Mouse (Mus musculus) testis, adult 2 months (tissue): ENCODE measurements around the gene Gjc1. TPM values are rescaled to one million over a fixed set of nuclear protein-coding genes. Genes with fewer than 3 reads are reported as not detected.
A peak's percentile ranks its signal among the peaks of the same experiment; 100 is the strongest.

Source experiments
- H3K27ac ChIP-seq: fragments of 200-500 bp; 2 replicates; pipeline ENCODE4 v1.5.1; 2012; ENCODE audit warnings: low read depth, low read length; ENCODE audit not compliant: control insufficient read depth, insufficient read depth
- H3K27me3 ChIP-seq: fragments of 200-500 bp; 2 replicates; pipeline ENCODE4 v1.6.1; 2012; ENCODE audit warnings: mild to moderate bottlenecking, low read length, moderate library complexity; ENCODE audit not compliant: control insufficient read depth, insufficient read depth
- H3K36me3 ChIP-seq: fragments of 200-500 bp; 2 replicates; pipeline ENCODE4 v1.6.1; 2012; ENCODE audit warnings: mild to moderate bottlenecking, low read length; ENCODE audit not compliant: control insufficient read depth, insufficient read depth
- H3K4me1 ChIP-seq: fragments of 200-500 bp; 2 replicates; pipeline ENCODE4 v1.6.1; 2012; ENCODE audit warnings: low read length; ENCODE audit not compliant: control insufficient read depth, insufficient read depth
- H3K4me3 ChIP-seq: fragments of 200-500 bp; 2 replicates; pipeline ENCODE4 v1.5.1; 2012; ENCODE audit warnings: low read depth, mild to moderate bottlenecking, low read length, moderate library complexity, mixed read lengths; ENCODE audit not compliant: control insufficient read depth
- CTCF ChIP-seq: fragments of 200-500 bp; IDR thresholded peaks from 2 replicates; pipeline ENCODE4 v1.5.1; 2012; ENCODE audit warnings: low read depth, mild to moderate bottlenecking, inconsistent platforms, low read length, moderate library complexity; ENCODE audit not compliant: control insufficient read depth, insufficient read depth, insufficient replicate concordance
- POLR2A ChIP-seq: fragments of 200-500 bp; IDR thresholded peaks from 2 replicates; pipeline ENCODE4 v1.6.1; 2012; ENCODE audit warnings: low read depth, mild to moderate bottlenecking, inconsistent platforms, low read length, moderate library complexity; ENCODE audit not compliant: control insufficient read depth
- polyA plus RNA-seq: library from polyadenylated mRNA; depleted of rRNA; stranded (reverse); fragments of >200 nt; gene quantifications from 2 replicates; pipeline ENCODE4 v1.2.3, GENCODE M21; 2012

The Gjc1 gene
- polyA plus RNA-seq, 1 experiment = 9.9 TPM

- Histone ChIP-seq H3K36me3 (no peaks in the 10 kb centered on the region), H3K4me3 (no peak overlapping the region), H3K27me3 (no peaks in the 10 kb centered on the region), H3K27ac (no peak overlapping the region), H3K4me1 (peaks cover 12% of the 10 kb centered on the region)
- TF ChIP-seq CTCF (no peak), POLR2A (no peak)
These were observed 38.5 kb downstream of the Gjc1 start for GRCm38 (mm10) chr11:102780986-102781351.

- Histone ChIP-seq H3K27me3 (no peaks in the 10 kb centered on the region), H3K4me1 (peaks cover 12% of the 10 kb centered on the region), H3K27ac (no peak overlapping the region), H3K36me3 (no peaks in the 10 kb centered on the region), H3K4me3 (no peak overlapping the region)
- TF ChIP-seq POLR2A = no peak
- TF ChIP-seq CTCF = no peak
These were observed 39.1 kb downstream of the Gjc1 start for GRCm38 (mm10) chr11:102780271-102780985.

- Histone ChIP-seq H3K4me3 (no peak overlapping the region), H3K4me1 (peaks cover 14% of the 10 kb centered on the region), H3K27me3 (no peaks in the 10 kb centered on the region), H3K36me3 (no peaks in the 10 kb centered on the region), H3K27ac (no peak overlapping the region)
- TF ChIP-seq CTCF (no peak), POLR2A (no peak)
These were observed 39.7 kb downstream of the Gjc1 start for GRCm38 (mm10) chr11:102779824-102780223.

GRCm38 (mm10) chr11:102779081-102779638, 40.3 kb downstream of the Gjc1 start:
- H3K4me1 ChIP-seq = peaks cover 17% of the 10 kb centered on the region
- H3K27me3 ChIP-seq = no peaks in the 10 kb centered on the region
- H3K36me3 ChIP-seq = no peaks in the 10 kb centered on the region
- TF ChIP-seq CTCF (no peak), POLR2A (no peak)
- H3K27ac ChIP-seq = no peak overlapping the region
- no peak overlapping the region for H3K4me3 ChIP-seq

- H3K4me3 ChIP-seq = no peak overlapping the region
- TF ChIP-seq POLR2A = no peak
- TF ChIP-seq CTCF = no peak
- no peak overlapping the region for H3K27ac ChIP-seq
- H3K27me3 ChIP-seq = no peaks in the 10 kb centered on the region
- no peaks in the 10 kb centered on the region for H3K36me3 ChIP-seq
- peaks cover 20% of the 10 kb centered on the region for H3K4me1 ChIP-seq
These were observed 40.9 kb downstream of the Gjc1 start for GRCm38 (mm10) chr11:102778597-102778996.

- Histone ChIP-seq H3K27ac (no peak overlapping the region), H3K27me3 (no peaks in the 10 kb centered on the region), H3K4me3 (no peak overlapping the region), H3K4me1 (peaks cover 23% of the 10 kb centered on the region), H3K36me3 (no peaks in the 10 kb centered on the region)
- TF ChIP-seq CTCF = no peak
- TF ChIP-seq POLR2A = no peak
These were observed 41.3 kb downstream of the Gjc1 start for GRCm38 (mm10) chr11:102778165-102778564.

- Histone ChIP-seq H3K36me3 (no peaks in the 10 kb centered on the region), H3K4me1 (peaks cover 26% of the 10 kb centered on the region), H3K27me3 (no peaks in the 10 kb centered on the region), H3K27ac (0 out of 2 replicates have a peak overlapping the region, but pooled peaks have one; percentile 19), H3K4me3 (peak overlapping the region; percentile 14)
- TF ChIP-seq POLR2A = no peak
- TF ChIP-seq CTCF = peak; percentile 82; the same call in 1 of the 2 replicates
These were observed 41.9 kb downstream of the Gjc1 start for GRCm38 (mm10) chr11:102777598-102777997.
